Mouse (Mus musculus) frontal cortex, postnatal 25 days (tissue): ENCODE measurements around the gene Nfam1.

ENCODE experiments used
- DNase-seq, 2 experiments: peaks; one replicate each; pipeline ENCODE4 v3.0.0; 2022; ENCODE audit warnings: low spot score in 2 of 2

Nfam1 gene

GRCm38 (mm10) chr15:82960786-82961561 lies 72.1 kb downstream of the Nfam1 start:
- DNase-seq: no peak

GRCm38 (mm10) chr15:82959151-82959550 lies 74.0 kb downstream of the Nfam1 start:
- no peak for DNase-seq

GRCm38 (mm10) chr15:82958253-82958701 lies 74.8 kb downstream of the Nfam1 start:
- no peak for DNase-seq

- DNase-seq: no peak
These were observed 76.4 kb downstream of the Nfam1 start for GRCm38 (mm10) chr15:82956721-82957120.

- DNase-seq: no peak
These were observed 76.8 kb downstream of the Nfam1 start for GRCm38 (mm10) chr15:82956310-82956709.

- DNase-seq: no peak
These were observed 77.8 kb downstream of the Nfam1 start for GRCm38 (mm10) chr15:82955286-82955685.

GRCm38 (mm10) chr15:82954034-82954433 lies 79.1 kb downstream of the Nfam1 start:
- no peak for DNase-seq

- no peak for DNase-seq
These were observed 80.0 kb downstream of the Nfam1 start for GRCm38 (mm10) chr15:82953096-82953495.

- no peak for DNase-seq
These were observed 80.8 kb downstream of the Nfam1 start for GRCm38 (mm10) chr15:82952292-82952705.

GRCm38 (mm10) chr15:82950246-82950645 lies 82.9 kb downstream of the Nfam1 start:
- no peak for DNase-seq

GRCm38 (mm10) chr15:82947431-82947830 lies 85.7 kb downstream of the Nfam1 start:
- DNase-seq: no peak

GRCm38 (mm10) chr15:82944479-82945195 lies 88.5 kb downstream of the Nfam1 start:
- no peak for DNase-seq
